Mouse (Mus musculus): ENCODE results near the gene Tjp1. TPM values are rescaled to one million over a fixed set of nuclear protein-coding genes. Genes with fewer than 3 reads are reported as not detected.

Gene Tjp1
- total RNA-seq (2021), result 10 to 100 TPM; 82.5 to 86.3 TPM
- long read RNA-seq, experiment 1, partial matches to known transcripts, result 2 of 8 reads
- long read RNA-seq, experiment 1, other reads (novel, unspliced or antisense), result 6 of 8 reads
- long read RNA-seq, experiment 2, partial matches to known transcripts, result 1 of 2 reads
- long read RNA-seq, experiment 2, other reads (novel, unspliced or antisense), result 1 of 2 reads

DNA sequence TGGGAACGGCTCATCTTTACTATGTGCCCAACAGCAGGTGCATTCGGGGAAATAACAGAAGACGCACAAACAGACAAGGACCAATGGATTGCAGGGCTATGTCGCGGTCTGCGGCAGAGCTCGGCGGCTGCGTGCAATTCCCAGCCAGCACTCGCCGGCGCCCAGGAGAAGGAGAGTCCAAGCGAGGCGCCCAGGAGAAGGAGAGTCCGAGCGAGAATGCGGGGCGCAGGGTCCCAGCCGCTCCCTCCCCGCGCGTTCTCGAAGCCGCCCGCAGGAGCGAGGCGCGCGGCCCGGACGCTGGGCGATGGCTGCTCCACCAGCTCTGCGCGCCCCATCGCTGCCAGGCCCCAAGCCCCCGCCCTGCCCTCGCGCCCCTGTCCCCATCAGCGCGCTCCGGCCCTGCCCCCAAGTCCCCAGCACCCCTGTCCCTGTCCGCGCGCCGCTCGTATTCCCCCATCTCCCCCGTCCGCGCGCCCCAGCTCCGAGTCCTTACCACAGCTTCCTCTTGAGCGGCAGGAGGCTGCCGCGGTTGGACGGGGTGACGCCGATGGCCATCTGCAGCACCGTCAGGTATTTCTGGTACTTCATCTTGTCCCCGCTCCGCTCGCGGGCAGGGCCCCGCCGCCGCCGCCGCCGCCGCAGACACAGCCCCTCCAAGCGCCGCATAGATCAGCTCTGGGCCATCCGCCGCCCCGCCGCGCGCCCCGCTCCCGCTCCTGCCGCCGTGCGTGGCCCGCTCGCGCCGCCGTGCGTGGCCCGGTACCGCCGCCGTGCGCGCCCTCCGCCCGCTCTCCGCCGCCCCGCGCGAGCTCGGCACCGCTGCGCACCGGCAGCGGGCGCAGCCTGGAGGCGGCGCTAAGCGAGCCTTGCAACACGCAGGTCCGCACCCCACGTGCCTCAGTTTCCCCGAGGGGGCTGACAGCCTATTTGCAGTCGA is at the start of gene Tjp1:
Gene Tjp1 (minus strand): TSS at position 711 of the 937 bp plus-strand sequence.
- no peak for DNase-seq

DNA sequence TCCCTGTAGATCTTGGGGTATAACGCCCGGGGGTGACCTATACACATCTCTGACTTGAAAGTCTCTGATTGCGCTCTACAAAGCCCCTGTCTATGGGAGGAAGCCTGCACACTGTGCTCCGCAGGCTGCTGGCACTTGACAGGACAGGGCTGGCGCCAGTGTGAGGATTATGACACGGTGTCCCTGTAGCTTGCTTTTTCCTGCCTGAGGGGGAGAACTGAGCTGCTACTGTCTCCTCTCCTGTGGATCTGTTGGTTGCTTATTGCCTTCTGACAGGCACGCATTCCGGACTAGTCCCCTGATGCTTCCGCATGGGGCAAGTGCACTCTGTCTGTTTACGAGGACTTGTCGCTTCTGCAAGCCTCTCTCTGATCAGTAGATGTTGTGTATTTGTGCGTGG is 49.5 kb upstream of the Tjp1 start:
- DNase-seq, result no peak

DNA sequence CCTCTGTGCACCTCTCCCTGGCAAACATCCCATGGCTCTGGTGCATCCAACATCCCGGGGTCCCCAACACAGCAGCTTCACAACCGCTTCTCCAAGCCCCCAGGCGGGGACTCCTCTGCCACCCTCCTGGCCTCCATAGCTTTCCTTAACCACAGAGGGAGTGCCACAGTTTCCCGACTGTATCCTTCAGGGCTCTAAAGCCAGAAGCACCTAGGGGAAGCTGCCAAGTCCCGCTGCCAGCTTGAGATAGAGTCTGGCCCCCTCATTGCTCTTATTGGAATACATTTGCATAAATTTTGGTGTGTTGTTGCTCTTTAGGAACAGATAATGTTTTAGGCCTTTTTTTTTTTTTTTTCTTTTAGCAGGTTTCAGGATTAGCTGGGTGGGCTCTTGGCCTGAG is 45.1 kb upstream of the Tjp1 start:
- DNase-seq, result no peak

GRCm38 (mm10) chr7:65570691-65571090 is 43.1 kb upstream of the Tjp1 start:
- no peak for DNase-seq

DNA sequence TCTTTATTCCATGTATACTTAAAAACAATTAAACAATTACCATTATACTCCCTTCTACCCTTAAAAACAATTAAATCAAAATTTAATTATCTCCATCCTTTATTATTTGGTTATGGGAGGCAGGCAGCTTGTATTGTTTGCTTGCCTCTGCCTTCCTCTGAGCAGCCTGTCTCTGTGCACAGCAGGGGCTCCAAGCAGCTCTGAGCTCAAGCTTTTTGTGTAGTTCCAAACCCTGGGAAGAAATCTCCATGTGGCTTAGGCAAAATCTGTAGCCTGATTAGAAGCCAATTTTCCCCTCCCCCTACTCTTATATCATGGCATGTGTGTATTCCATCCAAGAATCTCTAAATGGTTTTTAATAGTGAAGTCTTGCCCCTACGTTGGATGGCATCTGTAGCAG is 28.4 kb upstream of the Tjp1 start:
- no peak for DNase-seq

- DNase-seq, result no peak
Measured at GRCm38 (mm10) chr7:65545741-65546140, 18.2 kb upstream of the Tjp1 start.

- DNase-seq, result no peak
Measured at GRCm38 (mm10) chr7:65532689-65533088, 5.1 kb upstream of the Tjp1 start.

DNA sequence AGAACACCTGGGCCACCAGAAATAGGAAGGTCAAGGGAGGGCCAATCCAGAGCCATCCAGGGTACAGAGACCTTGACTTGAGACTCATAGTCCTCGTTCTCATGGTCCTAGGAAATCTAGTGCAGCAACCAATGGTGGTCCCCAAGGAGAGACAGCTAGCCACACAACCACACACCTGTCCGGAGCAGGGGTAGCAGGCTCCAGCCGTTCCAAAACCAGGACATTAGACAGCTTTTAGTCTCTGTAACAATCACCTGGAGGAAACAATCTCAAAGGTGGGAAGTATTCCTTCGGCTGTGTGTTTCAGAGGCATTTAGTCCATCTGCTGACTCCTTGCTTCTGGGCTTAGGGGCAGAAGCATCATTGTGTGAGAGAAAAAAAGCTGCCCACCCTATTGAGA is 4.5 kb downstream of the Tjp1 start:
- DNase-seq, result no peak

DNA sequence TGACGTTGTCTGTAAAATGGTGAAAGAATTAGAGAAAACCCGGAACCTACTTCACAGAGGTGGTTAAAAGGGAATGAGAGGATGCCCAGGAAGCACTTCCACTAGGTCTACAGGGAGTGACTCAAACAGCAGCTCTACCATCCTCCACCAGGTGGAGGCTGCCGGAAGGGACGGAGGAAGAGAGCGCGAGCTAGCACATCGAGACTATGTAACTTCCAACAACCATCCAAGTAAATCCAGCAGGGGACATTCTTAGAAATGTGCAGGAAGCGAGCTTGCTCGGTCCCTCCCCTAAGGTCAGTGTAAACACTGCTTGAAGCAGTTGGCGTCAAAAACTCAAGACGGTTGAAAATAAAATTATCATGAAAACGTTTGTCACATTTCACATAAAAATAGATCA is 5.1 kb downstream of the Tjp1 start:
- DNase-seq, result no peak

GRCm38 (mm10) chr7:65520622-65521021 is 7.0 kb downstream of the Tjp1 start:
- no peak for DNase-seq

DNA sequence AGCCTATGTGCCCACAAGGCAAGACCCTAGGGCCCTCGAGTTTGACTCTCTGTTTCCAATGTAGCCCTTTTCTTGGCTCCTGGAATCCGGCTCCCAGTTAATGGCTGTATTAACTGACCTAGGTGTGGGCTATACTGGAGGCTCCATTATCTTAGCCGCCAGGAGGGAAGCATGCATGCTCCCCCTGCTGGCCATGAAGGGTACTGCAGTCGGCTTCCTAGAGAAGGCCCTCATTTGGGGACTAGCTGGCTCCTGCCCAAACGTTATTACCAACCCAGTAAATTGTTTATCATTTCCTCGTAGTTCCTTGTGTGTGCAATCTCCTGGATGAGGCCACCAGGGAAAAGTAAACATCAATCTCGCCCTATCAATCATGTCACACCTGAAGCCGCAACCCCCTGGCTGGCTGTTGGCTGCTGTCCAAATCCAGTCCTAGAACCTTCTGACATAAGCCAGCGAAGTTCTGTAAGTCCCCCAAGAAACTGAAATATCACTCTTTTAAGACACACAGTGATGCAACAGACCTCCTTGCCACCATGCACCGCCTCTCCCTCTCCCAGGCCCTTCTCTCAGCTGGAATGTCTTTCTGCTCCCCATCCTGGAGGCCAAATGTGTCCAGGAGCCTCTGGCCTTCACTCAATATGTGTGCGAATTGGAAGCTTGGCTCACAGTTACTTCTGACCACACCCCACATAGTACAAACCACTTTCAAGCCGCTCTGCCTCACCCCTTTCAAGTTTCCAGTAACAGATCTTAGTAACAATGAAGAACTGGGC is 7.6 kb downstream of the Tjp1 start:
- DNase-seq, result peak; percentile 54 to 84

DNA sequence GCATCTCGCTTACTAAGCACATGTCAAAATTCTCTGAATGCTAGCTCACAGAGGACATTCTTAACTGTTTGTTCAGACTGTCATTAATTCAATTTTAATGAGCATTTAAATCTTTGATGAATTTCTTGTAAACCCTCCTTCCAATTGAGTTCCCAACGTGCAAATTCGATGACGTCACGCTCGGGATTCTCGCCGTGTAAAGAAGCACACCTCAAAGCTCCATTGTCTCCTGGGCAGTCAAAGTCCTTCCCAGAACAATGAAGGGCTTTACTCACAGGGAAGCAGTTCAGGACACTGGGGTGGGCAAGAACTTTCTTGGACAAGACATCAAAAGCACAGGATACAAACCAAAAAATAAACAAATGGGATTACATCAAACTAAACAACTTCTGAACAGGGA is 10.7 kb downstream of the Tjp1 start:
- DNase-seq, result no peak

GRCm38 (mm10) chr7:65513451-65514179 is 14.0 kb downstream of the Tjp1 start:
- DNase-seq, result no peak

- peak; percentile 46 to 47 for DNase-seq
Measured at GRCm38 (mm10) chr7:65509357-65509756, 18.2 kb downstream of the Tjp1 start.

- no peak for DNase-seq
Measured at GRCm38 (mm10) chr7:65507341-65507740, 20.2 kb downstream of the Tjp1 start.

DNA sequence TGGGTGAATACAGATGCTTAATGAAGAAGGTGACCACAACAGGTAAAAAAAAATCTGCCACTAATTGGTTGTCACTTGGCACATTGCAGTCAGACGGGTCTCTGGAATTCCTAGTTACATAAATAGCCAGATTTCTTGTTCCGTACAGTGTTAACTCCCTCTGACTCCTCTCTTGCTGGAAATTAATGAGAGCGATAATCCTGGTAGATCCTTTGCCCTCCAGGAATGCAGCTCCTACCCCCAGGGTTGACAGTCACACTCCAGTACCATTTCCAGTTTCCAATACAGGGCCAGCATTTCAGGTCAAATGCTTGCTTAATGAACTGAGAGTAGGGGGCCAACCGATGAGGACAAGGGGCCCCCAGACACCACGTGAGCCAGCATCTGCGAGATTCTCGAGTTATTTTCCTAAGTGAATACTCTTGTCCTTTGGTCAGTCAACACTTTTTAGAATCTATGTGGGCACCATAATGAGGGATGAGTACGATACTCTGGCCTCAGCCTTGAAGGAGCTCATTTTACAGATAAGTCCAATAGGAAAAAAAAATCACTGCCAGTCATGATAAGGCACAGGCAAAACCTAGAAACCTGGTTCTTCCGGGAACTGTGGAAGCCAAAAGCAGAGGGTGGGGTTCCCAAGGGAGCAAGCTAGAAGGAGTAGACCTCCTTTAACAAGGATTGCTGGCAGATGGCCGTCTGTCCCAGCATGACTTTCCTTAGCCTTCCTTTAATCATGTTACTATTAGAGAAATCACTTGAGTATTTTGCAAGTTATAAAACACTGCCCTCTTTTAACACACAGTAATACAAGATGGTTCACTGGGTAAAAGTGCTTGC is 24.9 kb downstream of the Tjp1 start:
- DNase-seq, result peak in 1 of 2 experiments; percentile 6

- DNase-seq, result no peak
Measured at GRCm38 (mm10) chr7:65500746-65501145, 26.8 kb downstream of the Tjp1 start.

GRCm38 (mm10) chr7:65497733-65498583 is 29.6 kb downstream of the Tjp1 start:
- DNase-seq, result peak; percentile 65 to 86

- no peak for DNase-seq
Measured at GRCm38 (mm10) chr7:65490526-65490925, 37.1 kb downstream of the Tjp1 start.

DNA sequence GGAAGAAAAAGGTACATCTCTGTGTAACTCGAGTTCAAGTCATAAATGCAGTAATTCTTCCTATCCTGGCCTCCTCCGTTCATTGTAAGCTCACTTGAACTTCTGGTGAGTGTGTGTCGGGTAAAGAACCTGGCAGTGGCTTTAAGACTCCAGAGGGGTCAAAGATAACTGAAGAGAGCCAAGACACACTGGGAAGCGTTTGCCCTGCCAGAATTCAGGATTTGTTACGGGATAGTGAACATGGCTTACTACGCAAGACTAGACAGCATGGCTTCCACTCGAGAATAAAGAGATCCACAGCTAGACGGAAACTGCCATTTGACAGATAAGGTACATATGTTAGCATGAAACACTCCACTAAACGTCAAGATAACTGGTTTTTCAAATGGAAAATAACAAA is 37.8 kb downstream of the Tjp1 start:
- DNase-seq, result no peak

Measured in heart, adult 18-20 months (tissue).